Mouse (Mus musculus): Measurements from ENCODE around the gene Spsb3. TPM values are rescaled to one million over a fixed set of nuclear protein-coding genes. Genes with fewer than 3 reads are reported as not detected.
A peak's percentile ranks its signal among the peaks of the same experiment; 100 is the strongest.

The Spsb3 gene
- polyA plus RNA-seq, 1 experiment = 76.4 TPM

GRCm38 (mm10) chr17:24850065-24850772 lies 36.2 kb upstream of the Spsb3 start, which contains the start of gene Fahd1:
Gene Fahd1 (minus strand): TSS chr17:24850364.
- peaks cover 2% of the 10 kb centered on the region; the same call in 1 of the 2 replicates for H3K4me1 ChIP-seq (ENCODE audit: control insufficient read depth, insufficient read depth, low read length)
- peak; percentile 96 for DNase-seq
- TF ChIP-seq CTCF (IDR thresholded peaks at IDR 0.05; ENCODE audit: insufficient read depth, low read length) = no peak
- peak; percentile 64; the same call in 1 of the 2 replicates for TF ChIP-seq POLR2A (IDR thresholded peaks at IDR 0.05; ENCODE audit: borderline replicate concordance, extremely low read depth, low read depth, low read length)
- H3K4me3 ChIP-seq (replicated peaks; ENCODE audit: extremely low read depth, low read depth, low read length) = peak within 1 kb of the TSS; percentile 98
- WGBS = under 1% methylated on average over 58 of the region's 58 CpGs

- TF ChIP-seq CTCF (IDR thresholded peaks at IDR 0.05; ENCODE audit: insufficient read depth, low read length) = no peak
- TF ChIP-seq POLR2A (IDR thresholded peaks at IDR 0.05; ENCODE audit: borderline replicate concordance, extremely low read depth, low read depth, low read length) = no peak
- H3K4me3 ChIP-seq (replicated peaks; ENCODE audit: extremely low read depth, low read depth, low read length) = peak overlapping the region; percentile 77
- H3K4me1 ChIP-seq (ENCODE audit: control insufficient read depth, insufficient read depth, low read length) = peaks cover 2% of the 10 kb centered on the region; the same call in 1 of the 2 replicates
- 1% methylated on average over 20 of the region's 20 CpGs for WGBS
- no peak for DNase-seq
These were observed 35.7 kb upstream of the Spsb3 start for GRCm38 (mm10) chr17:24850773-24851127.

- DNase-seq = no peak
- H3K4me1 ChIP-seq (ENCODE audit: control insufficient read depth, insufficient read depth, low read length) = peaks cover 2% of the 10 kb centered on the region; the same call in 1 of the 2 replicates
- TF ChIP-seq POLR2A (IDR thresholded peaks at IDR 0.05; ENCODE audit: borderline replicate concordance, extremely low read depth, low read depth, low read length) (no peak), CTCF (IDR thresholded peaks at IDR 0.05; ENCODE audit: insufficient read depth, low read length) (no peak)
- WGBS = 79% methylated on average over 10 of the region's 10 CpGs
- H3K4me3 ChIP-seq (replicated peaks; ENCODE audit: extremely low read depth, low read depth, low read length) = no peak overlapping the region
These were observed 34.9 kb upstream of the Spsb3 start for GRCm38 (mm10) chr17:24851381-24852125.

- no peak overlapping the region for H3K4me3 ChIP-seq (replicated peaks; ENCODE audit: extremely low read depth, low read depth, low read length)
- no peak for DNase-seq
- no peaks in the 10 kb centered on the region; the same call in 1 of the 2 replicates for H3K4me1 ChIP-seq (ENCODE audit: control insufficient read depth, insufficient read depth, low read length)
- WGBS = 75% methylated on average over 3 of the region's 3 CpGs
- TF ChIP-seq CTCF (IDR thresholded peaks at IDR 0.05; ENCODE audit: insufficient read depth, low read length) = no peak
- TF ChIP-seq POLR2A (IDR thresholded peaks at IDR 0.05; ENCODE audit: borderline replicate concordance, extremely low read depth, low read depth, low read length) = no peak
These were observed 30.5 kb upstream of the Spsb3 start for GRCm38 (mm10) chr17:24855838-24856464.

- TF ChIP-seq POLR2A (IDR thresholded peaks at IDR 0.05; ENCODE audit: borderline replicate concordance, extremely low read depth, low read depth, low read length) (no peak), CTCF (IDR thresholded peaks at IDR 0.05; ENCODE audit: insufficient read depth, low read length) (no peak)
- DNase-seq = no peak
- Histone ChIP-seq H3K4me3 (replicated peaks; ENCODE audit: extremely low read depth, low read depth, low read length) (no peak overlapping the region), H3K4me1 (ENCODE audit: control insufficient read depth, insufficient read depth, low read length) (no peaks in the 10 kb centered on the region)
- 91% methylated on average over 13 of the region's 13 CpGs for WGBS
These were observed 29.9 kb upstream of the Spsb3 start for GRCm38 (mm10) chr17:24856589-24856988.

GRCm38 (mm10) chr17:24857831-24858470 lies 28.5 kb upstream of the Spsb3 start:
- no peak for TF ChIP-seq POLR2A (IDR thresholded peaks at IDR 0.05; ENCODE audit: borderline replicate concordance, extremely low read depth, low read depth, low read length)
- TF ChIP-seq CTCF (IDR thresholded peaks at IDR 0.05; ENCODE audit: insufficient read depth, low read length) = no peak
- H3K4me1 ChIP-seq (ENCODE audit: control insufficient read depth, insufficient read depth, low read length) = no peaks in the 10 kb centered on the region
- H3K4me3 ChIP-seq (replicated peaks; ENCODE audit: extremely low read depth, low read depth, low read length) = no peak overlapping the region
- no peak for DNase-seq
- 87% methylated on average over 8 of the region's 8 CpGs for WGBS

- 88% methylated on average over 6 of the region's 6 CpGs for WGBS
- DNase-seq = no peak
- H3K4me3 ChIP-seq (replicated peaks; ENCODE audit: extremely low read depth, low read depth, low read length) = no peak overlapping the region
- H3K4me1 ChIP-seq (ENCODE audit: control insufficient read depth, insufficient read depth, low read length) = no peaks in the 10 kb centered on the region
- no peak for TF ChIP-seq POLR2A (IDR thresholded peaks at IDR 0.05; ENCODE audit: borderline replicate concordance, extremely low read depth, low read depth, low read length)
- TF ChIP-seq CTCF (IDR thresholded peaks at IDR 0.05; ENCODE audit: insufficient read depth, low read length) = no peak
These were observed 27.5 kb upstream of the Spsb3 start for GRCm38 (mm10) chr17:24858967-24859366.

- Histone ChIP-seq H3K4me3 (replicated peaks; ENCODE audit: extremely low read depth, low read depth, low read length) (no peak overlapping the region), H3K4me1 (ENCODE audit: control insufficient read depth, insufficient read depth, low read length) (no peaks in the 10 kb centered on the region)
- 91% methylated on average over 8 of the region's 8 CpGs for WGBS
- no peak for TF ChIP-seq CTCF (IDR thresholded peaks at IDR 0.05; ENCODE audit: insufficient read depth, low read length)
- TF ChIP-seq POLR2A (IDR thresholded peaks at IDR 0.05; ENCODE audit: borderline replicate concordance, extremely low read depth, low read depth, low read length) = no peak
- no peak for DNase-seq
These were observed 26.4 kb upstream of the Spsb3 start for GRCm38 (mm10) chr17:24860076-24860475.

- 93% methylated on average over 3 of the region's 3 CpGs for WGBS
- TF ChIP-seq CTCF (IDR thresholded peaks at IDR 0.05; ENCODE audit: insufficient read depth, low read length) (no peak), POLR2A (IDR thresholded peaks at IDR 0.05; ENCODE audit: borderline replicate concordance, extremely low read depth, low read depth, low read length) (no peak)
These were observed 24.7 kb upstream of the Spsb3 start for GRCm38 (mm10) chr17:24861785-24862184.

More at GRCm38 (mm10) chr17:24861785-24862184, 24.7 kb upstream of the Spsb3 start:
- Histone ChIP-seq H3K4me3 (replicated peaks; ENCODE audit: extremely low read depth, low read depth, low read length) (no peak overlapping the region), H3K4me1 (ENCODE audit: control insufficient read depth, insufficient read depth, low read length) (no peaks in the 10 kb centered on the region)
- no peak for DNase-seq

Data from lung, adult 2 months (tissue).